Mouse (Mus musculus) liver, postnatal 0 days (tissue): ENCODE data around the gene Gm7534. TPM values are rescaled to one million over a fixed set of nuclear protein-coding genes. Genes with fewer than 3 reads are reported as not detected.
A peak's percentile ranks its signal among the peaks of the same experiment; 100 is the strongest.

Experiments used
- ATAC-seq: fragments of 200-750 bp; cut with Nextera tagmentation; 2 replicates; pipeline ENCODE4 v1.8.0; 2017; ENCODE audit warnings: mild to moderate bottlenecking, moderate library complexity
- DNase-seq: peaks from one replicate; pipeline ENCODE4 v3.0.0-alpha.2; 2016
- H3K27ac ChIP-seq: fragments of 300-500 bp; sonication (generic); 2 replicates; pipeline ENCODE4 v1.5.1; 2014; ENCODE audit warnings: antibody characterized with exemption, moderate library complexity, mild to moderate bottlenecking, low read depth
- H3K27me3 ChIP-seq: fragments of 300-500 bp; sonication (generic); 2 replicates; pipeline ENCODE4 v1.6.1; 2014; ENCODE audit warnings: low read length, control low read depth, mixed read lengths; ENCODE audit not compliant: insufficient read depth
- H3K36me3 ChIP-seq: fragments of 300-500 bp; sonication (generic); replicated peaks from 2 replicates; pipeline ENCODE4 v1.6.1; 2014; ENCODE audit warnings: mild to moderate bottlenecking, control low read depth, low read length, moderate library complexity, mixed read lengths; ENCODE audit not compliant: insufficient read depth
- H3K4me1 ChIP-seq: fragments of 300-500 bp; sonication (generic); 2 replicates; pipeline ENCODE4 v1.6.1; 2014; ENCODE audit warnings: antibody characterized with exemption, mild to moderate bottlenecking, control low read depth; ENCODE audit not compliant: insufficient read depth
- H3K4me2 ChIP-seq: fragments of 300-500 bp; sonication (generic); 2 replicates; pipeline ENCODE4 v1.6.1; 2014; ENCODE audit warnings: low read depth, mild to moderate bottlenecking, low read length, moderate library complexity, mixed read lengths
- H3K4me3 ChIP-seq: fragments of 300-500 bp; sonication (generic); 2 replicates; pipeline ENCODE4 v1.5.1; 2014; ENCODE audit warnings: low read depth, low read length
- H3K9ac ChIP-seq: fragments of 300-500 bp; sonication (generic); replicated peaks from 2 replicates; pipeline ENCODE4 v1.6.1; 2014; ENCODE audit warnings: mild to moderate bottlenecking, moderate library complexity
- H3K9me3 ChIP-seq: fragments of 300-500 bp; sonication (generic); 2 replicates; pipeline ENCODE4 v1.6.1; 2016; ENCODE audit warnings: mild to moderate bottlenecking, control low read depth, low read length, mixed read lengths
- CTCF ChIP-seq: sonication (generic); IDR thresholded peaks from 2 replicates; pipeline ENCODE4 v1.5.1; 2016; ENCODE audit warnings: antibody characterized with exemption, low read depth
- EP300 ChIP-seq: IDR thresholded peaks from 2 replicates; pipeline ENCODE4 v1.6.1; 2016; ENCODE audit warnings: antibody characterized with exemption, low read depth, mild to moderate bottlenecking
- WGBS: fragments of 180-500 bp; shearing (Covaris S2); extraction: QIAGEN DNeasy Blood & Tissue Kit; methylation state at CpG from one replicate; pipeline ENCODE4 v1.1.7; 2014; ENCODE audit not compliant: insufficient replicate concordance; 5-methylcytosine and 5-hydroxymethylcytosine counted together
- polyA plus RNA-seq: library from polyadenylated mRNA; unstranded; fragments of >200 nt; fragmentation: Nextera tagmentation; extraction: Ambion mirVana; gene quantifications from 2 replicates; pipeline ENCODE4 v1.2.1, GENCODE M21; 2015

The Gm7534 gene
- polyA plus RNA-seq, 1 experiment from 2014 or later: not detected

DNA sequence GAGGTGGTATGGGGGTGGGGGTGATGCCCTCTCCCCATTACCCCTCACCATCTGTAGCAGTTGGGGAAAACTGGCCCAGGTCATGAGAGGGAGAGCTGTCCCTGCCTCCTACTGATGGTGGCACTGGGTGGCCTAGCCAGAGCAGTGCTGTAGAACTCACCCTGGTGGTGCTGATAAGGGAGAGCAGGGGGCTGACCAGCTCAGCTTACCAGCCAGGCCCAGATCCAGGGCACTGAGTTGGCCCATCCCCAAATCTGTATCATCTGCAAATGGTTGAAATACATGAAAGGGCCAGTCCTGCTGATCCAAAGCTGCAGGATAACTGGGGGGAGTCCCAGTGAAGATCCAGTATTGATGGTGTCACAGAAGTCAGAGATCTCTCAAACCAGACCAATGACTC, 21.0 kb downstream of the Gm7534 start:
- TF ChIP-seq CTCF (peak; percentile 56), EP300 (no peak)
- Histone ChIP-seq H3K9me3 (no peaks in the 10 kb centered on the region), H3K27ac (peak overlapping the region; percentile 87), H3K9ac (0 out of 2 replicates have a peak overlapping the region, but pooled peaks have one; percentile 53), H3K4me1 (peaks cover 36% of the 10 kb centered on the region), H3K4me3 (no peak overlapping the region), H3K4me2 (peak overlapping the region; percentile 61), H3K36me3 (0 out of 2 replicates have a peak, but pooled peaks cover 8% of the 10 kb centered on the region), H3K27me3 (no peaks in the 10 kb centered on the region)
- DNase-seq (peak; percentile 60), ATAC-seq (peak; percentile 60)

DNA sequence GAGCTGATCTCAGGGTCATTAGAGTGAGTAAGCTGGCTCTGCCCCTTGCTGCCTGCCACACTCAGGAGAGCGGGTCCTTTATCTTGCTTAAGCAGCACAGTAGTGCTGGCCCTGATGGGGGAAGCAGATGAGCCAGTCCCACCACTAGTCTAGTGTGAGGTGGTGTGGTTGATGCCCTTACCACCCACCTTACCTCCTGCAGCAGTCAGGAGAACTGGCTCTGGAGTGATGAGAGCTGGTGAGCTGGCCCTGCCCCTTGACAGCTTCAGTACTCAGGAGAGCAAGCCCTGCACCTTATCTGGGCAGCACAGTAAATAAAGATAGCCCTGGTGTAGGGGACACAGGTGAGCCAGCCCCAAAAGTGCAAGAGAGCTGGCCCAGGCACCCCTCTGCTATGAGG, 21.7 kb downstream of the Gm7534 start:
- Histone ChIP-seq H3K9ac (peak overlapping the region; percentile 53), H3K4me3 (no peak overlapping the region), H3K4me1 (peaks cover 34% of the 10 kb centered on the region), H3K4me2 (peak overlapping the region; percentile 61), H3K36me3 (peaks cover 11% of the 10 kb centered on the region; the same call in 1 of the 2 replicates), H3K27me3 (no peaks in the 10 kb centered on the region), H3K27ac (peak overlapping the region; percentile 87), H3K9me3 (no peaks in the 10 kb centered on the region)
- ATAC-seq (peak; percentile 59), DNase-seq (peak; percentile 52)
- WGBS: 61% methylated on average over 1 of the region's 1 CpGs
- TF ChIP-seq EP300: peak; percentile 65; the same call in 1 of the 2 replicates
- TF ChIP-seq CTCF: no peak

DNA sequence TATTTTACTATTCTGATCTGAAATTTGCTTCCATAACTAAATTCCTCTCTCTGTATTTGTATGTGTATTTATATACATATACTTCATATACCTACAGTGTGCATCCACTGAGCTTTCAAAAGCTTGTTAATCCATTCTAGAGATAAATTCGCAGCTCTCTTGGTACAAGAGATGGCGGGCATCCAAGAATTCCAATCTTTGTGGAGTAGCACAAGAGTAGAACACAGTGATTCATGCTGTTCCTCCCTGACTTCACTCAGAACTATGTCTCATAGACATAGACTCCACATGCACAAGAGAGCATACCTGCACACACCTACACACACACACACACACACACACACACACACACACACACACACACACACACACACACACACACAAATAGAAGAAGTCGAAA, 30.4 kb downstream of the Gm7534 start:
- Histone ChIP-seq H3K4me3 (no peak overlapping the region), H3K9me3 (no peaks in the 10 kb centered on the region), H3K27ac (no peak overlapping the region), H3K4me1 (no peaks in the 10 kb centered on the region), H3K36me3 (peaks cover 16% of the 10 kb centered on the region), H3K4me2 (no peak overlapping the region), H3K27me3 (no peaks in the 10 kb centered on the region), H3K9ac (no peak overlapping the region)
- TF ChIP-seq EP300 (no peak), CTCF (no peak)
- ATAC-seq (no peak), DNase-seq (no peak)
- WGBS: 72% methylated on average over 3 of the region's 3 CpGs

DNA sequence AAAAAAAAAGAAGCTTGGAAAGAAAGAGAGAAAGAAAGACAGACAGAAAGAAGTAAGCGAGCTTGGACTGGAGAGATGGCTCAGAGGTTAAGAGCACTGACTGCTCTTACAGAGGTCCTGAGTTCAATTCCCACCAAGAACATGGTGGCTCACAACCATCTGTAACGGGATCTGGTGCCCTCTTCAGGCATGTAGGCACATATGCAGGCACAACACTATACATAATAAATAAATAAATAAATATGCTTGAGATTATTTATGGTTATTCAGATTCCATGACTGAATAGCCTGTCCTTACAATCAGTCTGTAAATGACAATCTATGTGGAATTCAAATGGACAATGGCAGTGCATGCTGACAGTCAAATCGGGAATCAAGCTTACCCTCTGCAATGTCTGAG, 35.9 kb downstream of the Gm7534 start:
- Histone ChIP-seq H3K4me3 (no peak overlapping the region), H3K9ac (no peak overlapping the region), H3K4me2 (no peak overlapping the region), H3K9me3 (no peaks in the 10 kb centered on the region), H3K36me3 (peaks cover 17% of the 10 kb centered on the region), H3K4me1 (0 out of 2 replicates have a peak, but pooled peaks cover 5% of the 10 kb centered on the region), H3K27ac (0 out of 2 replicates have a peak overlapping the region, but pooled peaks have one; percentile 14), H3K27me3 (no peaks in the 10 kb centered on the region)
- TF ChIP-seq EP300 (no peak), CTCF (peak; percentile 59)
- ATAC-seq (no peak), DNase-seq (no peak)
- WGBS: 83% methylated on average over 3 of the region's 3 CpGs

DNA sequence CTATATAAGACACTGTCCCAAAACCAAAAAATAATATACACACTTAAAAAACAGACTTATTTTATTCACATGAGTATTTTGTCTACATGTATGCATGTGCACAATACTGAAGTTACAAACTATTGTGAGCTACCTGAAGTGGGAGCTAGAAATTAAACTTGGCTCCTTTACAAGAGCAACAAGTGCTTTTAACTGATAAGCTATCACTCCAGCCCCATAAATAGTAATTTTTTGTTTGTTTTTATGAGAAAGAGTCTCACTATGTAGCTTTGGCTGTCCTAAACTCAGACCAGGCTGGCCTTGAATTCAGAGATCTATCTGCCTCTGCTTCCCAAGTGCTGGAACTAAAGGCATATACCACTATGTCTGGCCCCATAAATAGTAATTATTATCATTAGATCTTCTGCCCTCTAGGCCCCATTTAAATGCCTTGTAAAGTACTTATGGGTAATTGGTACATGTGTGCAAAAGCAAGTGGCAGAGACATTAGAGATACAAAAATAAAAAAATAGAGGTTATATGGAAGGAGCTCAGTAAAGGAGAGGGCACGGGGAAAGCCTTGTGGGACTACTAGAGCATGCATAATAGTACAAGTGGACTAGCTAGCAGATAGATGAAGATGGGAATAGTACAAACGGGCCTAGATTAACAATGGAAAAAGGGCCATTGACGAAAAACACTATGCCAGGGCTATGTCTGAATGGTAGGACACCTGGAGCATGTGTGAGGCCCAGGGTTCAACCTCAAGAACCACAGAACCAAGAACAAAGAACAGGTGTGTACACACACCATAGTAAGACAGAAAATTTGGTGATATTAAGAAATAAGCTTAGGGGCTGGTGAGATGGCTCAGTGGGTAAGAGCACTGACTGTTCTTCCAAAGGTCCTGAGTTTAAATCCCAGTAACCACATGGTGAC, 37.0 kb downstream of the Gm7534 start:
- H3K9me3 ChIP-seq: no peaks in the 10 kb centered on the region
- DNase-seq (no peak), ATAC-seq (peak; percentile 69)
- TF ChIP-seq CTCF: no peak
- peak; percentile 94 for TF ChIP-seq EP300
- WGBS: 68% methylated on average over 3 of the region's 3 CpGs
- H3K4me2 ChIP-seq: peak overlapping the region; percentile 38; the same call in 1 of the 2 replicates
- peak overlapping the region; percentile 61 for H3K27ac ChIP-seq
- no peak overlapping the region; the same call in 1 of the 2 replicates for H3K9ac ChIP-seq
- H3K4me3 ChIP-seq: no peak overlapping the region
- H3K36me3 ChIP-seq: peaks cover 17% of the 10 kb centered on the region
- 0 out of 2 replicates have a peak, but pooled peaks cover 5% of the 10 kb centered on the region for H3K4me1 ChIP-seq
- no peaks in the 10 kb centered on the region for H3K27me3 ChIP-seq

DNA sequence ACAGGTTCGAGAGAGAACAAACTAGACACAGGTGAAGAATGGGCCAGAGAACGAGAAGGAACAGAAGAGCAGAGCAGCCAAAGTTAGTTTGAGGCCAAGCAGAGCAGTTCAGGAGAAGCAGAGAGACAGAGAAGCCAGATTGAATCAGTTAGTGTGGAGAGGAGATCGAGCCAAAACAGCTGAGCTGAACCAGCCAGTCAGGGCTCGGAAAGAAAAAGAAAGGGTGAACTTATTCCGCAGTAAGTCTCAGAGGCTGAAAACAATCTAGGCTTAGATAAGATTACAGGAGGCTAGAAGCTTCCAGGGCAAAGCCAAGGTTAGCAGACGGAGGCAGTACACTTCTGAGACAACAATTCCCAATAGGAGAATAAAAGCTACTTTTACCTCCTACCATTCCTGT, 37.8 kb downstream of the Gm7534 start:
- H3K4me2 ChIP-seq: peak overlapping the region; percentile 38
- peaks cover 17% of the 10 kb centered on the region for H3K36me3 ChIP-seq
- no peak for TF ChIP-seq EP300
- ATAC-seq: peak; percentile 58
- no peaks in the 10 kb centered on the region for H3K9me3 ChIP-seq
- no peak overlapping the region; the same call in 1 of the 2 replicates for H3K9ac ChIP-seq
- peak; percentile 22 for DNase-seq
- 0 out of 2 replicates have a peak, but pooled peaks cover 5% of the 10 kb centered on the region for H3K4me1 ChIP-seq
- 30% methylated on average over 6 of the region's 6 CpGs for whole genome bisulfite sequencing
- H3K27me3 ChIP-seq: no peaks in the 10 kb centered on the region
- no peak overlapping the region for H3K4me3 ChIP-seq
- H3K27ac ChIP-seq: peak overlapping the region; percentile 61
